Mouse (Mus musculus): Measurements from ENCODE around the gene Herc3.

DNA sequence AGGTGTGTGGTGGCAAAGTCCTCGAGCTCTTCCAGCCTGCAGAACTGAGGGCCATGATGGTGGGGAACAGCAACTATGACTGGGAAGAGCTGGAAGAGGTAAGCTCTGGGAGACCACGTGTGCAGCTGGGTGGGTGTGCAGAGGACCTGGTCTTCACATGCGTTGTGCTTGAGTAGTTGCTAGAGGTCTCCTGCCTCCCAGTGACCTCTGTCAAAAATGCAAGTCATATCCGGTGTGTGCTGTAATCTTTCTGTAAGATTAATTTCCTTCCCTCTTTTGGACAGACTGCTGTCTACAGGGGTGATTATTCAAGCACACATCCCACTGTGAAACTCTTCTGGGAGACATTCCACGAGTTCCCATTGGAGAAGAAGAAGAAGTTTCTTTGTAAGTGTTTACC, 85.2 kb downstream of the Herc3 start:
- TF ChIP-seq CTCF (IDR thresholded peaks at IDR 0.05; ENCODE audit: borderline replicate concordance, extremely low read depth, insufficient read depth, insufficient read length) = no peak
- TF ChIP-seq POLR2A (IDR thresholded peaks at IDR 0.05; ENCODE audit: borderline replicate concordance, extremely low read depth, insufficient read depth, insufficient read length, poor library complexity, severe bottlenecking) = no peak

All from brain, embryonic 14.5 days (tissue).